Mouse (Mus musculus): ENCODE results near the gene Kif1c. TPM values are rescaled to one million over a fixed set of nuclear protein-coding genes. Genes with fewer than 3 reads are reported as not detected.

The Kif1c gene
- polyA plus RNA-seq, 1 experiment from 2014 or later = 10.2 TPM

- Histone ChIP-seq H3K36me3 (ENCODE audit: control insufficient read depth, insufficient read depth, low read length) (peaks cover 3% of the 10 kb centered on the region), H3K4me3 (ENCODE audit: low read depth, low read length) (peak overlapping the region; percentile 57), H3K27me3 (ENCODE audit: control insufficient read depth, insufficient read depth, low read length) (no peaks in the 10 kb centered on the region), H3K9me3 (ENCODE audit: control insufficient read depth, low read length) (no peaks in the 10 kb centered on the region), H3K27ac (replicated peaks; ENCODE audit: low read depth, low read length) (peak overlapping the region; percentile 89), H3K4me1 (ENCODE audit: control insufficient read depth, insufficient read depth, low read length) (peaks cover 15% of the 10 kb centered on the region), H3K9ac (ENCODE audit: low read length) (peak overlapping the region; percentile 69), H3K4me2 (ENCODE audit: low read depth, severe bottlenecking) (peak overlapping the region; percentile 89)
- DNase-seq (ENCODE audit: low spot score) (no peak), ATAC-seq (ENCODE audit: insufficient number of reproducible peaks, low FRiP score, low TSS enrichment, low read depth) (no peak)
- 61% methylated on average over 14 of the region's 14 CpGs for WGBS
These were observed 29.9 kb upstream of the Kif1c start for GRCm38 (mm10) chr11:70670483-70670882.

DNA sequence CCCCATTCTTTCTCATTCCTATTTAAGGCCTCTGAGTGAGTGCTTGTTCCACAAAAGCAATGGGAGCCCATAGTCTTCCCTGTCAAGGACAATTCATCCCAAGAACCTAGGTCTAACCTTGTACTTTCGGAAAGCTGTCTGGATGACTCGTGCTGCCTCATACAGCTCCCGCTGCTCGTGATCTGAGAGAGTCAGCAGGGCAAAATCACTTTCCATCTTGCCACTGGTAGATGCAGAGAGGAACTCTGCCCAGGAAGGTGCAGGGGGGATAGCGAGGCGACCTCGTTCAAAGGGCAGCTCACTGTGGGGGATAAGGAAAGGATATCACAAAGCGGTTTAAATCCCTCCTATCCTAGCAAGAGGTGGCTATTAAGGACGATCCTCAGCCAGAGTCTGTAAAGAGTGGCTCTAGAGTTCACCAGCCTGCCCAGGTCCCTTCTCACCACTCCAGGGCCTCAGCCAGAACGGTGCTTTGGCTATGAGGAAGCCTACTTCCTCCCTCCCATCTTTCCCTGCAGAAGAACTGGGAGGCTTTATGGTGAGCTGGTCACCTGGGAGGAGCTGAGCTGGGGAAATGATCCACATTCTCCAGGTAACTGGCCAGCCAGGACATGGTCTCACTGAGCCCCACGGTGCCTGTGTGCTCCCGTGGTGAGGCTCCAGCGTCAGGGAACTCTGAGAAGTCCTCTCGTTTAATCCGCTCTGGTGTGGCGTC, 28.9 kb upstream of the Kif1c start:
- DNase-seq (ENCODE audit: low spot score) (no peak), ATAC-seq (ENCODE audit: insufficient number of reproducible peaks, low FRiP score, low TSS enrichment, low read depth) (no peak)
- 88% methylated on average over 16 of the region's 16 CpGs for WGBS
- H3K9ac ChIP-seq (ENCODE audit: low read length) = no peak overlapping the region
- no peaks in the 10 kb centered on the region for H3K9me3 ChIP-seq (ENCODE audit: control insufficient read depth, low read length)
- H3K27me3 ChIP-seq (ENCODE audit: control insufficient read depth, insufficient read depth, low read length) = no peaks in the 10 kb centered on the region
- peaks cover 15% of the 10 kb centered on the region for H3K4me1 ChIP-seq (ENCODE audit: control insufficient read depth, insufficient read depth, low read length)
- no peak overlapping the region for H3K4me2 ChIP-seq (ENCODE audit: low read depth, severe bottlenecking)
- H3K4me3 ChIP-seq (ENCODE audit: low read depth, low read length) = no peak overlapping the region
- H3K27ac ChIP-seq (replicated peaks; ENCODE audit: low read depth, low read length) = no peak overlapping the region
- no peaks in the 10 kb centered on the region; the same call in 1 of the 2 replicates for H3K36me3 ChIP-seq (ENCODE audit: control insufficient read depth, insufficient read depth, low read length)

DNA sequence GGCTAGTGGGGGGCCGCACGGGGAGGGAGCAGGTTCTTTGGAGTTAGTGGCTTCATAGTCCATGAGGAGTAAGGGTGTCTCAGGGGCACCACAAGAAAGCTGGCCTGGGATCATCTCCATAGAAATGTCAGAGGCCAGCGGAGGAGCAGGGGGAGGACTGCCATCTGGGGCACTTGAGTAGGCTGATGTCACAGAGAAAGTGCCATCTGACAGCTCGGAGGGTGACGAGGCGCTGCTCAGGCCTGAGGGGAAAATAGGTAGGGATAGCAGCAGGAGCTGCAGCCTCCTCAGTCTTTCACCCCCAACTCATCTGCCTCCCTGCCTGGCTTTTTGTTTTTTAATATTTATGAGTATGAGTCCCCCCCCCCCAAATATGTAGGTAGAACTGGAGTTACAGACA, 26.3 kb upstream of the Kif1c start:
- no peak overlapping the region for H3K27ac ChIP-seq (replicated peaks; ENCODE audit: low read depth, low read length)
- H3K9ac ChIP-seq (ENCODE audit: low read length) = no peak overlapping the region
- H3K27me3 ChIP-seq (ENCODE audit: control insufficient read depth, insufficient read depth, low read length) = no peaks in the 10 kb centered on the region
- no peak overlapping the region for H3K4me3 ChIP-seq (ENCODE audit: low read depth, low read length)
- no peaks in the 10 kb centered on the region for H3K9me3 ChIP-seq (ENCODE audit: control insufficient read depth, low read length)
- 78% methylated on average over 6 of the region's 6 CpGs for WGBS
- no peak for DNase-seq (ENCODE audit: low spot score)
- no peak overlapping the region for H3K4me2 ChIP-seq (ENCODE audit: low read depth, severe bottlenecking)
- ATAC-seq (ENCODE audit: insufficient number of reproducible peaks, low FRiP score, low TSS enrichment, low read depth) = no peak
- peaks cover 6% of the 10 kb centered on the region for H3K4me1 ChIP-seq (ENCODE audit: control insufficient read depth, insufficient read depth, low read length)
- no peaks in the 10 kb centered on the region; the same call in none of the 2 replicates for H3K36me3 ChIP-seq (ENCODE audit: control insufficient read depth, insufficient read depth, low read length)

DNA sequence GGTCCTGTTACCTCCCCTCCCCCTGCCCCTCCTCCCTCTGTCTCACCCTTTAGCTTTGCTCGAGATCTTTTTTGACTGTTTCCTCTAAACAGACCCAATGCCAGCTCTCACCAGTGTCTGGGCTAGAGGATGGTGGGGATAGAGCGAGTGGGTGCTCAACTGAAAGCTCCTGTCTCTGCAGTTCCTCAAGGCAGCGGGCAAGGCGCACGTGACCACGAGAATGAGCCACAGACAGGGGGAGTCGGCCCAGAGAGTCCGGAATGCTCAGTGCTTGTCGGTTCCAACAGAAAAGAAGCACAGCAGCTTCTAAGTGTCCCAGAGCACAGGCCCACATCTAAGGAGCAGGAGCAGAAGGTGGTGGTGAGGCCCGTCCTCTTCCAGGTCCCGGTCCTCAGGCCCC, 25.8 kb upstream of the Kif1c start:
- H3K36me3 ChIP-seq (ENCODE audit: control insufficient read depth, insufficient read depth, low read length) = no peaks in the 10 kb centered on the region; the same call in none of the 2 replicates
- no peak for ATAC-seq (ENCODE audit: insufficient number of reproducible peaks, low FRiP score, low TSS enrichment, low read depth)
- H3K9ac ChIP-seq (ENCODE audit: low read length) = no peak overlapping the region

DNA sequence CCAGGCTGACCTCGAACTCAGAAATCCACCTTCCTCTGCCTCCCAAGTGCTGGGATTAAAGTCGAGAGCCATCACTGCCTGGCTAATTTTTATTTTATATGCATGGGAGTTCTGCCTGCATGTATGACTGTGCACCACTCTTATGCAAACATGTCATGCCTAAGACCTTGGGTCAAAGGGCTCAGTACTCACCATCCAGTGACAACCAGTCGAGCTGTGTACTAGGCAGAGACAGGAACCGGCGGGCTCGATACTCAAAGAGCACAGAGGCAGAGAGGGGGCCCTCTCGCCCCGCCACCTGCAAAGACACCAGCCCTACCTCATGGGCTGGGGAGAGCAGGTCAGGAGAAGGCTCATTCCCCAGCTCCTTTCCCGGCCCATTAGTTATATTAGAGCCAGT, 22.3 kb upstream of the Kif1c start:
- no peaks in the 10 kb centered on the region for H3K9me3 ChIP-seq (ENCODE audit: control insufficient read depth, low read length)
- DNase-seq (ENCODE audit: low spot score) = no peak
- no peak overlapping the region for H3K27ac ChIP-seq (replicated peaks; ENCODE audit: low read depth, low read length)
- H3K9ac ChIP-seq (ENCODE audit: low read length) = 0 out of 2 replicates have a peak overlapping the region, but pooled peaks have one; percentile 12
- no peaks in the 10 kb centered on the region; the same call in none of the 2 replicates for H3K36me3 ChIP-seq (ENCODE audit: control insufficient read depth, insufficient read depth, low read length)
- 78% methylated on average over 9 of the region's 9 CpGs for WGBS
- no peak for ATAC-seq (ENCODE audit: insufficient number of reproducible peaks, low FRiP score, low TSS enrichment, low read depth)
- H3K4me1 ChIP-seq (ENCODE audit: control insufficient read depth, insufficient read depth, low read length) = peaks cover 6% of the 10 kb centered on the region; the same call in 1 of the 2 replicates
- H3K4me2 ChIP-seq (ENCODE audit: low read depth, severe bottlenecking) = no peak overlapping the region
- no peak overlapping the region for H3K4me3 ChIP-seq (ENCODE audit: low read depth, low read length)
- no peaks in the 10 kb centered on the region for H3K27me3 ChIP-seq (ENCODE audit: control insufficient read depth, insufficient read depth, low read length)

More for the DNA sequence above, 25.8 kb upstream of the Kif1c start:
- Histone ChIP-seq H3K4me2 (ENCODE audit: low read depth, severe bottlenecking) (no peak overlapping the region), H3K27me3 (ENCODE audit: control insufficient read depth, insufficient read depth, low read length) (no peaks in the 10 kb centered on the region), H3K27ac (replicated peaks; ENCODE audit: low read depth, low read length) (no peak overlapping the region), H3K4me1 (ENCODE audit: control insufficient read depth, insufficient read depth, low read length) (peaks cover 6% of the 10 kb centered on the region), H3K4me3 (ENCODE audit: low read depth, low read length) (no peak overlapping the region), H3K9me3 (ENCODE audit: control insufficient read depth, low read length) (no peaks in the 10 kb centered on the region)
- no peak for DNase-seq (ENCODE audit: low spot score)
- WGBS = 70% methylated on average over 11 of the region's 11 CpGs

DNA sequence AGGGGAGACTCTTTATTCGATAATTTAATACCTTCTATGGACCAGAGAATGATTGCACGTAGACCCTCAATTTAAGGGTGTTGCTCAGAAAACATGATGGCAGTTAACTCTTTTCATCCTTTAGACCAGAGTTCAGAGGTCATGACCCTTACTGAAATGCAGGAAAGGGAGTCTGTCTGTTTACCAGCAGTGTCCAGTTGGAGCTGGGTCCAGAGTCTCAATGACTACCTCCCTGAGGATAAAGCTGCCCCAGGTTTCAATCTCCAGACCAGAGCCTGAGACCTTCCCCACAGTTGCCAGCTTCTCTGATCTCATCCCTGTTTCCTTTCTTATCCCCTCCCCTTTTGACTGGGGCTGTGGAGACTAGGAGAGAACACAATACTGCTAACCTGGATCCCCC, 21.8 kb upstream of the Kif1c start:
- H3K4me2 ChIP-seq (ENCODE audit: low read depth, severe bottlenecking) = no peak overlapping the region
- no peak for ATAC-seq (ENCODE audit: insufficient number of reproducible peaks, low FRiP score, low TSS enrichment, low read depth)
- 58% methylated on average over 2 of the region's 2 CpGs for WGBS
- H3K9ac ChIP-seq (ENCODE audit: low read length) = no peak overlapping the region
- H3K4me1 ChIP-seq (ENCODE audit: control insufficient read depth, insufficient read depth, low read length) = peaks cover 6% of the 10 kb centered on the region; the same call in 1 of the 2 replicates
- H3K9me3 ChIP-seq (ENCODE audit: control insufficient read depth, low read length) = no peaks in the 10 kb centered on the region
- no peaks in the 10 kb centered on the region for H3K27me3 ChIP-seq (ENCODE audit: control insufficient read depth, insufficient read depth, low read length)
- DNase-seq (ENCODE audit: low spot score) = no peak
- H3K4me3 ChIP-seq (ENCODE audit: low read depth, low read length) = no peak overlapping the region
- H3K27ac ChIP-seq (replicated peaks; ENCODE audit: low read depth, low read length) = no peak overlapping the region
- no peaks in the 10 kb centered on the region; the same call in none of the 2 replicates for H3K36me3 ChIP-seq (ENCODE audit: control insufficient read depth, insufficient read depth, low read length)

- peaks cover 6% of the 10 kb centered on the region; the same call in 1 of the 2 replicates for H3K4me1 ChIP-seq (ENCODE audit: control insufficient read depth, insufficient read depth, low read length)
- H3K4me2 ChIP-seq (ENCODE audit: low read depth, severe bottlenecking) = no peak overlapping the region
- ATAC-seq (ENCODE audit: insufficient number of reproducible peaks, low FRiP score, low TSS enrichment, low read depth) (no peak), DNase-seq (ENCODE audit: low spot score) (no peak)
- H3K27ac ChIP-seq (replicated peaks; ENCODE audit: low read depth, low read length) = no peak overlapping the region
- 95% methylated on average over 8 of the region's 8 CpGs for WGBS
- H3K4me3 ChIP-seq (ENCODE audit: low read depth, low read length) = no peak overlapping the region
- H3K9ac ChIP-seq (ENCODE audit: low read length) = no peak overlapping the region
- peaks cover 3% of the 10 kb centered on the region for H3K36me3 ChIP-seq (ENCODE audit: control insufficient read depth, insufficient read depth, low read length)
- H3K9me3 ChIP-seq (ENCODE audit: control insufficient read depth, low read length) = no peaks in the 10 kb centered on the region
- no peaks in the 10 kb centered on the region for H3K27me3 ChIP-seq (ENCODE audit: control insufficient read depth, insufficient read depth, low read length)
These were observed 21.0 kb upstream of the Kif1c start for GRCm38 (mm10) chr11:70679361-70679760.

- Histone ChIP-seq H3K4me1 (ENCODE audit: control insufficient read depth, insufficient read depth, low read length) (peaks cover 6% of the 10 kb centered on the region; the same call in 1 of the 2 replicates), H3K36me3 (ENCODE audit: control insufficient read depth, insufficient read depth, low read length) (peaks cover 3% of the 10 kb centered on the region), H3K27ac (replicated peaks; ENCODE audit: low read depth, low read length) (no peak overlapping the region), H3K4me2 (ENCODE audit: low read depth, severe bottlenecking) (no peak overlapping the region), H3K9me3 (ENCODE audit: control insufficient read depth, low read length) (no peaks in the 10 kb centered on the region), H3K27me3 (ENCODE audit: control insufficient read depth, insufficient read depth, low read length) (no peaks in the 10 kb centered on the region), H3K9ac (ENCODE audit: low read length) (no peak overlapping the region), H3K4me3 (ENCODE audit: low read depth, low read length) (no peak overlapping the region)
- DNase-seq (ENCODE audit: low spot score) (no peak), ATAC-seq (ENCODE audit: insufficient number of reproducible peaks, low FRiP score, low TSS enrichment, low read depth) (no peak)
- 89% methylated on average over 8 of the region's 8 CpGs for WGBS
These were observed 20.5 kb upstream of the Kif1c start for GRCm38 (mm10) chr11:70679894-70680293.
